Mouse (Mus musculus) CH12.LX (cell line): ENCODE results near the gene Cwc22. TPM values are rescaled to one million over a fixed set of nuclear protein-coding genes. Genes with fewer than 3 reads are reported as not detected.

Experiments
- DNase-seq: peaks from one replicate; pipeline ENCODE4 v3.0.0-alpha.2; 2013; ENCODE audit errors: extremely low read depth
- H3K27ac ChIP-seq: 2 replicates; pipeline ENCODE4 v1.5.1; 2012; ENCODE audit warnings: low read depth, mild to moderate bottlenecking, control low read depth, moderate library complexity; ENCODE audit not compliant: insufficient read depth
- H3K27me3 ChIP-seq: replicated peaks from 2 replicates; pipeline ENCODE3; 2012; ENCODE audit warnings: inconsistent platforms
- H3K36me3 ChIP-seq, 2 experiments: replicated peaks in 1 of 2; 2 replicates each; pipeline versions ENCODE3 to v1.6.1; 2012; ENCODE audit warnings: inconsistent platforms in 1 of 2, low read length in 1 of 2, mild to moderate bottlenecking in 1 of 2, mixed read lengths in 1 of 2, moderate library complexity in 1 of 2; ENCODE audit not compliant: control insufficient read depth in 1 of 2, insufficient read depth in 1 of 2
- H3K4me1 ChIP-seq, 2 experiments: 2 replicates each; pipeline ENCODE4 v1.6.1; 2012; ENCODE audit warnings: inconsistent platforms in 1 of 2, moderate library complexity in 1 of 2; ENCODE audit not compliant: insufficient read depth in 2 of 2, control insufficient read depth in 1 of 2
- H3K4me2 ChIP-seq: 2 replicates; pipeline ENCODE4 v1.6.1; 2012; ENCODE audit warnings: low read depth, mild to moderate bottlenecking, control low read depth; ENCODE audit not compliant: poor library complexity, insufficient read depth, severe bottlenecking
- H3K4me3 ChIP-seq, 3 experiments: fragments of 150-350 bp in 1 of 3; sonication (generic) in 1 of 3; replicated peaks in 1 of 3; 2 replicates each; pipeline versions ENCODE3 to v1.5.1; 2011 to 2012; ENCODE audit warnings: low read depth in 2 of 3, low read length in 2 of 3, mild to moderate bottlenecking in 2 of 3, moderate library complexity in 2 of 3, control low read depth in 1 of 3, improper control_type of control experiment in 1 of 3, inconsistent platforms in 1 of 3, mixed read lengths in 1 of 3; ENCODE audit not compliant: poor library complexity in 1 of 3
- H3K79me2 ChIP-seq: replicated peaks from 2 replicates; pipeline ENCODE4 v1.6.1; 2012; ENCODE audit warnings: mild to moderate bottlenecking, moderate library complexity; ENCODE audit not compliant: control insufficient read depth, poor library complexity, insufficient read depth, severe bottlenecking; ENCODE audit errors: extremely low read depth
- H3K9ac ChIP-seq: 2 replicates; pipeline ENCODE4 v1.6.1; 2012; ENCODE audit warnings: low read depth, mild to moderate bottlenecking, control low read depth, moderate library complexity; ENCODE audit not compliant: insufficient read depth
- H3K9me3 ChIP-seq: replicated peaks from 2 replicates; pipeline ENCODE3; 2012; ENCODE audit warnings: low read length, inconsistent platforms, mixed read lengths
- BHLHE40 ChIP-seq: IDR thresholded peaks from 2 replicates; pipeline ENCODE4 v1.6.1; 2011; ENCODE audit warnings: mild to moderate bottlenecking, low read depth, low read length, improper control_type of control experiment
- E2F4 ChIP-seq: IDR thresholded peaks from 2 replicates; pipeline ENCODE4 v1.6.1; 2011; ENCODE audit warnings: low read depth, low read length, improper control_type of control experiment; ENCODE audit not compliant: insufficient replicate concordance
- EP300 ChIP-seq: IDR thresholded peaks from 2 replicates; pipeline ENCODE4 v1.6.1; 2011; ENCODE audit warnings: low read length, improper control_type of control experiment
- ETS1 ChIP-seq: conservative IDR thresholded peaks from 2 replicates; pipeline ENCODE4 v1.6.1; 2012; ENCODE audit warnings: low read depth, mild to moderate bottlenecking, inconsistent platforms, low read length, improper control_type of control experiment, moderate library complexity
- JUN ChIP-seq: IDR thresholded peaks from 2 replicates; pipeline ENCODE4 v1.6.1; 2011; ENCODE audit warnings: low read depth, mild to moderate bottlenecking, low read length, improper control_type of control experiment, moderate library complexity; ENCODE audit not compliant: insufficient read depth
- MAFK ChIP-seq: IDR thresholded peaks from 2 replicates; pipeline ENCODE4 v1.6.1; 2011; ENCODE audit warnings: low read length, improper control_type of control experiment; ENCODE audit not compliant: insufficient replicate concordance
- MAX ChIP-seq: IDR thresholded peaks from 2 replicates; pipeline ENCODE4 v1.6.1; 2011; ENCODE audit warnings: low read length, improper control_type of control experiment
- MYC ChIP-seq: IDR thresholded peaks from 2 replicates; pipeline ENCODE4 v1.6.1; 2011; ENCODE audit warnings: low read depth, mild to moderate bottlenecking, improper control_type of control experiment, low read length
- NELFE ChIP-seq: IDR thresholded peaks from 2 replicates; pipeline ENCODE4 v1.6.1; 2011; ENCODE audit warnings: low read depth, low read length, improper control_type of control experiment
- PAX5 ChIP-seq: IDR thresholded peaks from 2 replicates; pipeline ENCODE4 v1.6.1; 2012; ENCODE audit warnings: low read length, inconsistent platforms, mixed read lengths
- RAD21 ChIP-seq: IDR thresholded peaks from 2 replicates; pipeline ENCODE4 v1.6.1; 2011; ENCODE audit warnings: low read depth, mild to moderate bottlenecking, low read length, improper control_type of control experiment, moderate library complexity
- RCOR1 ChIP-seq: conservative IDR thresholded peaks from 2 replicates; pipeline ENCODE4 v1.6.1; 2012; ENCODE audit warnings: low read depth, mild to moderate bottlenecking, inconsistent platforms, low read length, improper control_type of control experiment
- SMC3 ChIP-seq: IDR thresholded peaks from 2 replicates; pipeline ENCODE4 v1.6.1; 2011; ENCODE audit warnings: low read depth, low read length, improper control_type of control experiment
- TCF12 ChIP-seq: IDR thresholded peaks from 2 replicates; pipeline ENCODE4 v1.6.1; 2014; ENCODE audit warnings: low read depth, mild to moderate bottlenecking, inconsistent platforms, low read length, improper control_type of control experiment
- USF1 ChIP-seq: IDR thresholded peaks from 2 replicates; pipeline ENCODE4 v1.6.1; 2014; ENCODE audit warnings: low read depth, mild to moderate bottlenecking, inconsistent platforms, low read length, improper control_type of control experiment
- USF2 ChIP-seq: conservative IDR thresholded peaks from 2 replicates; pipeline ENCODE4 v1.6.1; 2011; ENCODE audit warnings: low read depth, low read length, improper control_type of control experiment
- ZC3H11A ChIP-seq: IDR thresholded peaks from 2 replicates; pipeline ENCODE4 v1.6.1; 2012; ENCODE audit warnings: low read depth, mild to moderate bottlenecking, inconsistent platforms, low read length, improper control_type of control experiment
- ZKSCAN1 ChIP-seq: IDR thresholded peaks from 2 replicates; pipeline ENCODE4 v1.6.1; 2012; ENCODE audit warnings: low read depth, inconsistent platforms, low read length, improper control_type of control experiment, borderline replicate concordance
- ZNF384 ChIP-seq: IDR thresholded peaks from 2 replicates; pipeline ENCODE4 v1.6.1; 2012; ENCODE audit warnings: low read depth, low read length, improper control_type of control experiment, inconsistent platforms
- dilution Hi-C: fragments of 300-500 bp; cut with MboI; formaldehyde crosslinking; loops from 2 replicates; pipeline ENCODE4 v1.14.3; 2020; ENCODE audit warnings: low sequenced_read_pairs; ENCODE audit not compliant: extremely low pct_unique_long_range_greater_than_20kb, extremely low pct_ligation_motif_present
- in situ Hi-C: fragments of 300-500 bp; cut with MboI; formaldehyde crosslinking; loops from 3 replicates; pipeline ENCODE4 v1.14.3; 2019; ENCODE audit warnings: low sequenced_read_pairs, low pct_ligation_motif_present, low pct_unique_long_range_greater_than_20kb, mixed read lengths
- polyA plus RNA-seq: library from polyadenylated mRNA; unstranded; fragments of >175 nt; gene quantifications from 2 replicates; pipeline ENCODE4 v1.2.1, GENCODE M21; 2012; ENCODE audit warnings: low read depth; ENCODE audit not compliant: insufficient read length
- total RNA-seq, 2 experiments: library from RNA; depleted of rRNA; stranded (reverse); fragments of 300-350 nt in 1 of 2; fragments of >200 nt in 1 of 2; gene quantifications; 2 replicates each; pipeline ENCODE4 v1.2.3; 2012 to 2014

The Cwc22 gene
- total and polyA plus RNA-seq, 3 experiments, result 51.3 to 74.5 (median 53.2) TPM

GRCm38 (mm10) chr2:77881301-77882199 is 64.6 kb downstream of the Cwc22 start:
- Histone ChIP-seq H3K4me1 (no peaks in the 10 kb centered on the region), H3K4me3 (no peak overlapping the region), H3K27me3 (no peaks in the 10 kb centered on the region), H3K9me3 (no peaks in the 10 kb centered on the region), H3K36me3 (no peaks in the 10 kb centered on the region), H3K27ac (no peak overlapping the region), H3K9ac (no peak overlapping the region), H3K79me2 (no peaks in the 10 kb centered on the region), H3K4me2 (no peak overlapping the region)
- in situ Hi-C loops (no loop called here), dilution Hi-C loops (no loop called here)
- DNase-seq, result no peak
- TF ChIP-seq MYC, result no peak
- no peak for TF ChIP-seq RCOR1
- no peak for TF ChIP-seq ETS1
- TF ChIP-seq EP300, result no peak
- no peak for TF ChIP-seq SMC3
- TF ChIP-seq MAFK, result no peak

DNA sequence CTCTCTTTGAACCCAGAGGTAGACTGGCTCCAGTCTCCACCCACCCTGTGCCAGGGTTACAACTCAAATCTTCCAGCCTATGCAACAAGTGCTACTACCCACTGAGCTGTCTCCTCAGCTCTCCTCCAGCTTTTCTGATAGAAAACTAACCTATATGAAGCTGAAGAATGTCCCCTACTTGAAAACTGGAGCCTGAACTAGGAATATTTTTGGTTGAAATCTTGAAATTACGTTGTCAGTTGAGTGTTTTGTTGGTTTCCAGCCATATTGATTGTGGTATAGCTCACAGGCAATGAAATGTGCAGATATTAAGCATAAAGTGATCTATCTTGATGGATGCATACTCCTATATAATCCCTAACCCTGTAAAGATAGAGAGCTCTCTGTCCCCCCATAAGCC is 65.8 kb downstream of the Cwc22 start:
- Histone ChIP-seq H3K27ac (no peak overlapping the region), H3K36me3 (no peaks in the 10 kb centered on the region), H3K27me3 (no peaks in the 10 kb centered on the region), H3K9me3 (no peaks in the 10 kb centered on the region), H3K4me1 (no peaks in the 10 kb centered on the region), H3K9ac (no peak overlapping the region), H3K4me2 (no peak overlapping the region), H3K4me3 (no peak overlapping the region), H3K79me2 (no peaks in the 10 kb centered on the region)
- in situ Hi-C loops, result no loop called here
- dilution Hi-C loops, result no loop called here
- no peak for DNase-seq
- TF ChIP-seq USF1 (no peak), MAX (no peak), MAFK (no peak), EP300 (no peak), USF2 (no peak), ETS1 (no peak)

GRCm38 (mm10) chr2:77879736-77880135 is 66.4 kb downstream of the Cwc22 start:
- H3K4me3 ChIP-seq, result no peak overlapping the region
- in situ Hi-C loops (no loop called here), dilution Hi-C loops (no loop called here)
- TF ChIP-seq PAX5, result no peak
- TF ChIP-seq ZC3H11A, result no peak
- TF ChIP-seq ZKSCAN1, result no peak
- TF ChIP-seq BHLHE40, result no peak
- TF ChIP-seq ZNF384, result no peak
- TF ChIP-seq TCF12, result no peak
- no peak for TF ChIP-seq JUN
- no peak for TF ChIP-seq RCOR1
- no peak for TF ChIP-seq E2F4
- no peak for TF ChIP-seq RAD21
- TF ChIP-seq NELFE, result no peak
- TF ChIP-seq USF1, result no peak
- no peaks in the 10 kb centered on the region for H3K79me2 ChIP-seq
- H3K36me3 ChIP-seq, result no peaks in the 10 kb centered on the region
- H3K4me2 ChIP-seq, result no peak overlapping the region
- no peak overlapping the region for H3K27ac ChIP-seq
- no peaks in the 10 kb centered on the region for H3K9me3 ChIP-seq
- DNase-seq, result no peak
- no peak overlapping the region for H3K9ac ChIP-seq
- H3K27me3 ChIP-seq, result no peaks in the 10 kb centered on the region
- H3K4me1 ChIP-seq, result no peaks in the 10 kb centered on the region
